Mouse (Mus musculus) cortical plate, adult 2 months (tissue): ENCODE results near the gene Atp5g3. TPM values are rescaled to one million over a fixed set of nuclear protein-coding genes. Genes with fewer than 3 reads are reported as not detected.
A peak's percentile ranks its signal among the peaks of the same experiment; 100 is the strongest.
"Not testable (repeated sequence)": the region's sequence is repeated elsewhere in the genome, so short reads cannot be mapped to it uniquely, and the experiment has no call there.

Experiments
- H3K27ac ChIP-seq: fragments of 200-500 bp; 2 replicates; pipeline ENCODE4 v1.5.1; 2012; ENCODE audit warnings: low read length, control low read depth, inconsistent platforms; ENCODE audit not compliant: insufficient read depth
- H3K4me1 ChIP-seq: fragments of 200-500 bp; 2 replicates; pipeline ENCODE4 v1.6.1; 2011; ENCODE audit warnings: low read length; ENCODE audit not compliant: control insufficient read depth, insufficient read depth
- H3K4me3 ChIP-seq: fragments of 200-500 bp; 2 replicates; pipeline ENCODE4 v1.5.1; 2011; ENCODE audit warnings: mild to moderate bottlenecking, low read length, control low read depth; ENCODE audit not compliant: insufficient read depth
- CTCF ChIP-seq: fragments of 200-500 bp; IDR thresholded peaks from 2 replicates; pipeline ENCODE4 v1.5.1; 2011; ENCODE audit warnings: mild to moderate bottlenecking, control low read depth, low read length; ENCODE audit not compliant: insufficient read depth; ENCODE audit errors: extremely low read depth
- POLR2A ChIP-seq: fragments of 200-500 bp; IDR thresholded peaks from 2 replicates; pipeline ENCODE4 v1.6.1; 2011; ENCODE audit warnings: mild to moderate bottlenecking, low read length, control low read depth; ENCODE audit not compliant: insufficient read depth; ENCODE audit errors: extremely low read depth
- polyA plus RNA-seq: library from polyadenylated mRNA; depleted of rRNA; stranded (reverse); fragments of >200 nt; gene quantifications from 2 replicates; pipeline ENCODE4 v1.2.3, GENCODE M21; 2012

Gene Atp5g3
- polyA plus RNA-seq, 1 experiment = 773 TPM

- TF ChIP-seq CTCF = no peak
- no peak for TF ChIP-seq POLR2A
- H3K4me1 ChIP-seq = no peaks in the 10 kb centered on the region
- no peak overlapping the region for H3K27ac ChIP-seq
- H3K4me3 ChIP-seq = no peak overlapping the region
Observed at GRCm38 (mm10) chr2:73932676-73933313, 21.7 kb upstream of the Atp5g3 start.

DNA sequence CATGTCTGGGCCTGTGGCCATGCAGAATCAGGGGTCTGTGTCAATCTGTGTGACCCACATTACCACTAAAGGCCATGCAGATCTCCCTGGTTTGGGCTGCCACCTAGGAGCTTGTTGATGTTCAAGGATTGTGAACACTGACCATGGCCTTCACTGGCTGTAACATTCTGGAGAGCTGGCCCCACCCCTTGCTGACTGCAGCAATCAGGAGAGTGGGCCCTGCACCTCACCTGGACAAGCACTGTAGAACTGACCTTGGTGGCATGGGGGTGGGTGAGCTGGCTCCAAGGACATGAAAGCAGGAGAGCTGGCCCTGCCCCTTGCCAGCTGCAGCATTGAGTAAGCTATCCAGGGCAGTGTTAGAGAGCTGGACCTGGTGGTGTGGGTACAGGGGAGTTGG is 16.6 kb upstream of the Atp5g3 start:
- peaks cover 1% of the 10 kb centered on the region for H3K4me1 ChIP-seq
- H3K4me3 ChIP-seq = no peak overlapping the region
- no peak overlapping the region for H3K27ac ChIP-seq
- TF ChIP-seq CTCF (no peak), POLR2A (no peak)

DNA sequence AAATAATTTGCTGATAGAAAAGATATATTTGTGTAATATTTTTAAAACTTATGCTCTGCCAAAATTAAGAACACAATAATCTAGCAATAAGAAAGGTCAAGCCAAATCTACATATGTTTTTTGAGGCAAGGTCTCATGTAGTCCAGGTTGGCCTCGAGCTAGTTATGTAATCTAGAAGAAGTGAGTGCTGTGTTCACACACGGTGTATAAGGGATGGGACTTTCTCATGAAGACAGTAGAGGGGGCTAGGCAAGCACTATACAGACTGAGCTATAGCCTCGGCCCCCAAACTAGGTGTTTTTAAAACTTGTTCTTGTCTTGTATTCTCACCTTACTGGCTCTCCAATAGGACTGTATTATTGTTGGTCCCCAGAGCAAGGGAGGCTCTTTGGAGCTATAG is 14.4 kb upstream of the Atp5g3 start:
- H3K4me1 ChIP-seq = peaks cover 1% of the 10 kb centered on the region
- H3K4me3 ChIP-seq = no peak overlapping the region
- TF ChIP-seq CTCF = no peak
- no peak for TF ChIP-seq POLR2A
- H3K27ac ChIP-seq = no peak overlapping the region

DNA sequence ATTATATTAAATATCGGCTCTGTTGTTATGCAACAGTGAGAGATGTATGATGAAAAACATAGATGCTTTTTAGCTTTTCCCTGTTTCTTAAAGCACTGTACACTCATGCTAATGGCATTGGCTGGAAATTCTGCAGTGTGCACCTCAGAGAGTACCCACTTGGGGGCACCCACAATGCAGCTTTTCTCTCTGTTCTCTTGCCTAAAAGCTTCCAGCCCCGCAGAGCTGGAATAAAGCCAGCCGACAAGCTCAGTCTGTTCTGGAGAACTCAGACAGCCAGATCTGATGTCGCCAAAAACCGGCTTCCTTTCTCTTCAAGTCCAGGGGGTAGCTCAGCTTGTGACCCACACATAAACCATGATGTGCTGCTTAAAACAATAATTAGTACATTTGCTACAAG is 14.0 kb upstream of the Atp5g3 start:
- peaks cover 1% of the 10 kb centered on the region for H3K4me1 ChIP-seq
- no peak overlapping the region for H3K4me3 ChIP-seq
- H3K27ac ChIP-seq = no peak overlapping the region
- TF ChIP-seq CTCF (peak; percentile 64), POLR2A (no peak)

- no peak overlapping the region for H3K4me3 ChIP-seq
- TF ChIP-seq CTCF (no peak), POLR2A (no peak)
- no peak overlapping the region for H3K27ac ChIP-seq
- H3K4me1 ChIP-seq = no peaks in the 10 kb centered on the region
Observed at GRCm38 (mm10) chr2:73919642-73920041, 8.5 kb upstream of the Atp5g3 start.

DNA sequence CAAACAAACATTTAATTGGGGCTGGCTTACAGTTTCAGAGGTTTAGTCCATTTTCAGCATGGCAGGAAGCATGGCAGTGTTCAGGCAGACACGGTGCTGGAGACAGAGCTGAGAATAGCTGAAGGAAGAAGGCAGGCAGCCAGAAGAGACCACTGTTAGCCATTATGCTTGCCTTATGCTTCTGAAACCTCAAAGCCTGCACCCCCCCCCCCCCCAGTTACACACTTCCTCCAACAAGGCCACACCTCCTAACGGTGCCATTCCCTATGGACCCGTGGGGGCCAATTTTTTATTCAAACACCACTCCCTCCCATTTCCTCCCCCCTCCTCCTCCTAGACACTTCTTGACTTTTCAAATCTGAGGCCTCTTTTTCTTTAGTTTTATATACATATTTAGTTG is 1.1 kb upstream of the Atp5g3 start:
- peaks cover 5% of the 10 kb centered on the region; the same call in 1 of the 2 replicates for H3K4me1 ChIP-seq
- H3K4me3 ChIP-seq = no peak overlapping the region
- TF ChIP-seq POLR2A (no peak), CTCF (no peak)
- no peak overlapping the region for H3K27ac ChIP-seq

DNA sequence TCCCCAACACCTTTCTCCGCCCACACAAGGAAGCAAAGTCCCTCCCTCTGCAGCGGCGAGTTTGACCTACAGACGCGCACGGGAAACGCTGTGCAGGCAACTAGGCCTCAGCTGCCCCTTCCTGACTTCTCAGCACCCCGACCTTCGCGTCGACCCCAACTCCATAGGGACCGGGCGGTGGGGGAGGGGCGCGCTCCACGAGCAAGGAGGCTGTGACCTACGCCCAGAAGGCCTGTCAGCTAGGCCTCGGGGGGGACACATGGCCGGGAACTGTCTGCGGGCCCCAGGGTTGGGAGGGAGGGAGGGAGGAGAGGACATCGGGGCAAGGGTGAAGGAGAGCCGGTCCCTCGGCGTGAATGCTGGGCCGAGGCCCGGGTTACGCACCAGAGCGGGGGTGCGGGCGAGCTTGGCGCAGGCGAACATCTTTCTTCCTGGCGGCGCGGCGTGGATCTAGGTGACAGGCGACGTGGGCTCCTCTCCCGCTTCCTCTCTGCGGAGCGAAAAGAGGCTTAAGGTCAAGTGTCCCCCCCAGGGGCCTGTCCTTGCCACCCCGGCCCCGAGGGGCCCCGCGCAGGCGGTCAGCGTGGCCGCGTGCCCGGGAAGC is 453 bp downstream of the Atp5g3 start:
- Histone ChIP-seq H3K27ac (peak overlapping the region; percentile 95), H3K4me3 (peak overlapping the region; percentile 73), H3K4me1 (peaks cover 5% of the 10 kb centered on the region; the same call in 1 of the 2 replicates)
- TF ChIP-seq CTCF = no peak
- 0 out of 2 replicates have a peak, but pooled peaks have one; percentile 26 for TF ChIP-seq POLR2A

DNA sequence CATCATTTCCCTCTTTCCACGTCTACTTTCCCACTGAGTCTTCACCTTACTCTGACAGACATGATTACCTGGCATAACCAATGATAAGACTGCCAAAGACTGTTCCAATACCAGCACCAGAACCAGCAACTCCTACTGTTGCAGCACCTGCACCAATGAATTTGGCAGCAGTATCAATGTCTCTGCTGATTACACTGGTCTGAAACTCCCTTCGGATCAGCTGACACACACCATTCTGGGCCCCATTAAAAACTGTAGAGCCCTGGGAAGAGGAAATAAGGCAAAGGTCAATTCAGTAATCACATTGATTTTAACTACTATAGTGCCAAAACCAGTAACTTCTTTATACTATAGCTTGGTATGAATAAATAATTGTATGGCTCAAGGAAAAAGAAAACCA is 2.0 kb downstream of the Atp5g3 start:
- H3K27ac ChIP-seq = no peak overlapping the region
- H3K4me3 ChIP-seq = no peak overlapping the region; the same call in 1 of the 2 replicates
- TF ChIP-seq POLR2A = no peak

DNA sequence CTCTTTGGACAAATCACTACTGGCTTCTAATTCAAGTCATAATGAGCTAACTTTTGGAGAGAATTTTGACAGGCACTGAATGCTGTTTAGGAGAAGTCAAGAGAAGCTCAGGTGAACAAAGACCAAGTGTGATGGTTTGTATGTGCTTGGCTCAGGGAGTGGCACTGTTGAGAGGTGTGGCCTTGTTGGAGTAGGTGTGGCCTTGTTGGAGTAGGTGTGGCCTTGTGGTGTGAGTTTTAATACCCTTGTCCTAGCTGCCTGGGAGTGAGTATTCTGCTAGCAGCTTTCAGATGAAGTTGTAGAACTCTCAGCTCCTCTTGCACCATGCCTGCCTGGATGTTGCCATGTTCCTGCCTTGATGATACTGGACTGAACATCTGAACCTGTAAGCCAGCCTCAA is 6.4 kb downstream of the Atp5g3 start:
- not testable (repeated sequence) for H3K4me3 ChIP-seq, H3K4me1 ChIP-seq, H3K27ac ChIP-seq

More for the DNA sequence above, 2.0 kb downstream of the Atp5g3 start:
- H3K4me1 ChIP-seq = peaks cover 5% of the 10 kb centered on the region; the same call in 1 of the 2 replicates

DNA sequence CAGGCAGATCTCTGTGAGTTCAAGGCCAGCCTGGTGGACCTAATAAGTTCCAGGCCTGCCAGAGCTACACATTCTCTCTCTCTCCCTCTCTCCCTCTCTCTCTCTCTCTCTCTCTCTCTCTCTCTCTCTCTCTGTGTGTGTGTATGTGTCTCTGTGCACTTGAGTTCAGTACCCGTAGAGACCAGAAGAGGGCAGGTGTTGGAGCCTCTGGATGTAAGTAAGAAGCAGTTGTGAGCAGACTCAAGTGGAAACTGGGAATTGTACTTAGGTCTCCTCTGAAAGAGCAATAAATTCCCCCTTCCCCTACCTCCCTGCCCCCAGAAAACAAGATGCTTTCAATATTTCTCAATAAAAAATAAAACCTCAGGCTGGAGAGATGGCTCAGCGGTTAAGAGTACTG is 7.6 kb downstream of the Atp5g3 start:
- TF ChIP-seq CTCF (no peak), POLR2A (no peak)

GRCm38 (mm10) chr2:73902328-73902727 is 8.8 kb downstream of the Atp5g3 start:
- H3K27ac ChIP-seq, H3K4me1 ChIP-seq, H3K4me3 ChIP-seq: not testable (repeated sequence)

More for the DNA sequence above, 7.6 kb downstream of the Atp5g3 start:
- H3K4me3 ChIP-seq = no peak overlapping the region
- no peak overlapping the region for H3K27ac ChIP-seq
- H3K4me1 ChIP-seq = no peaks in the 10 kb centered on the region
